Mouse (Mus musculus) erythroblast, embryonic 14.5 days (primary cell): ENCODE results near the gene Bloc1s2.

Experiments used
- GATA1 ChIP-seq: IDR thresholded peaks from 2 replicates; pipeline ENCODE4 v1.6.1; 2012; ENCODE audit warnings: low read length, inconsistent platforms, mixed read lengths
- TAL1 ChIP-seq: IDR thresholded peaks from 3 replicates; pipeline ENCODE4 v1.6.1; 2012; ENCODE audit warnings: low read length, inconsistent platforms, mixed read lengths

GRCm38 (mm10) chr19:44157005-44157404 lies 10.8 kb upstream of the Bloc1s2 start:
- TF ChIP-seq GATA1 (no peak), TAL1 (no peak)
